Mouse (Mus musculus): ENCODE measurements around the gene Ncapd3. TPM values are rescaled to one million over a fixed set of nuclear protein-coding genes. Genes with fewer than 3 reads are reported as not detected.

The Ncapd3 gene
- total RNA-seq, 2 experiments from 2014 or later: 18.8 to 19.6 TPM

DNA sequence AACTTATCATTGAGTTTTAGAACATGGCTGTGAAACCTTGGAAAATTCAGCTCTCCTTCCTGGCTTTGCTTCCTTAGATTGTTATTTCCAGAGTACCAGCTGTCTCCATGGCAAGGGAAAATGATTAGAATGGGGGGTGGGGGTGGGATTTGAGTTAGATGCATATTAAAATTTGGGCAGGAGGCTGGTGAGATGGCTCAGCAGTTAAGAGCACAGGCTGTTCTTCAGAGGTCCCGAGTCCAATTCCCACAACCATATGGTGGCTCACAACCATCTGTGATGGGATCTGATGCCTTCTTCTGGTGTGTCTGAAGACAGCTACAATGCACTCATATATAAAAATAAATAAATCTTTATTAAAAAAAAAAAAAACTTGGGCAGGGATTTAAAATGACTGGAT lies 24.0 kb upstream of the Ncapd3 start:
- Histone ChIP-seq H3K27ac (peak overlapping the region; percentile 91), H3K4me3 (no peak overlapping the region)
- peak; percentile 67 to 83 for DNase-seq (ENCODE audit: low spot score in 2 of 2)
- TF ChIP-seq CTCF (conservative IDR thresholded peaks at IDR 0.05): no peak

DNA sequence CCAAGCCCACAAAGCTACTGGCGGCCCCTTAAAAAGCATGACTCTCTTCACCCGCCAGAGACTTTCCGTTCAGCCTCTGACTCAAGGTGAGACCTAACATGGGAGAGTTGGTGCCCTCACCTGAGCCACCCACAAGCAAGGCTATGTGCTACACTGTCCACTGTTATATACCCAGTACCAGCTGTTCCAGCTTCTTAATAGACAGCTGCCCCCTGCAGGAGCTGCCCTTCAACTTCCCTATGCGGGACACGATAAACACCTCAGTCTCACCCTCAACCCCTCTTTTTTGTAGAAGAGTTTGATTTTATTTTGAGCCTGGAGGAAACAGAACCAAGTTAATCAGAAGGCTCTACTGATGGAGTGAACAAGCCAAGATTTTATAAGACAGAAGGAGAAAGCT lies 23.1 kb upstream of the Ncapd3 start:
- H3K4me3 ChIP-seq: no peak overlapping the region
- peak; percentile 29; the same call in 1 of the 2 replicates for TF ChIP-seq CTCF (conservative IDR thresholded peaks at IDR 0.05)
- H3K27ac ChIP-seq: peak overlapping the region; percentile 91
- DNase-seq (ENCODE audit: low spot score in 2 of 2): no peak

DNA sequence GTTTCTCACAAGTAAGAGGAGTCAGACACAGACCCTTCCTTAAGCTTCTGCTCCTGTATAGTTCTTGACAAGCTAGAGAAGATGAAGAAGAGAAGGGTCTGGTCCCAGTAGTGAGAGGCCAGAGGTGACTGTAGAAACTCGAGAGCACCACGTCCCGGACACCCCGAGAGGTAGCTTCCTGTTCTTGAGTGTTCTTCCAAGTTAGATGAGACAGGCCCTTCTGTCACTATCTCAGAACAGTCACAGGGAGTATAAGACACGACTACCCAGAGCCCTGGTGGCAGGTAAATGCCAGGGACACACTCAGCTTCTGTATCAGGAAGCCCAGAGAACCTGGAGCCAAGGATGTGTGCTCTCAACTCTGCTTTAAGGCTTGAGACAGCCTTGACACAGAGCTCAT lies 20.7 kb upstream of the Ncapd3 start:
- H3K27ac ChIP-seq: peak overlapping the region; percentile 91; the same call in 1 of the 2 replicates
- no peak for TF ChIP-seq CTCF (conservative IDR thresholded peaks at IDR 0.05)
- no peak overlapping the region for H3K4me3 ChIP-seq
- DNase-seq (ENCODE audit: low spot score in 2 of 2): no peak

DNA sequence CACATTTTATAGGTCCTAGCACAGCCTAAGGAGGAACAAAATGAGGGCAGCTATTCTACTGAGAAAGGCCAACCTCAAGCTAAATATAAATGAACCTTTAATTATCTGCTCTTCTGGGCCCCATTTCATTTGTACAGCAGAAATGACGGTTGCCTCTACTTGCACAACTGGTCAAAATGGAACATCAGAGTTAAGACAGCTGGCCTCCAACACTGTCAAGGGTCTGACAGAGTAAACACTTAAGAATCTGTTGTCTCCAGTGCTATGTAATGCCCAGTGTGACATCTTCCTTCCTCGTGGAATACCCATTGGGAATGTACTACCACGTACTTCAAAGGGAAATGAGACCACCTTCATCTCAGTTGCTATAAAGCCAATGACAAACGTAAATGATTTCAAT lies 18.4 kb upstream of the Ncapd3 start:
- no peak for DNase-seq (ENCODE audit: low spot score in 2 of 2)
- H3K4me3 ChIP-seq: no peak overlapping the region
- no peak overlapping the region for H3K27ac ChIP-seq
- no peak for TF ChIP-seq CTCF (conservative IDR thresholded peaks at IDR 0.05)

DNA sequence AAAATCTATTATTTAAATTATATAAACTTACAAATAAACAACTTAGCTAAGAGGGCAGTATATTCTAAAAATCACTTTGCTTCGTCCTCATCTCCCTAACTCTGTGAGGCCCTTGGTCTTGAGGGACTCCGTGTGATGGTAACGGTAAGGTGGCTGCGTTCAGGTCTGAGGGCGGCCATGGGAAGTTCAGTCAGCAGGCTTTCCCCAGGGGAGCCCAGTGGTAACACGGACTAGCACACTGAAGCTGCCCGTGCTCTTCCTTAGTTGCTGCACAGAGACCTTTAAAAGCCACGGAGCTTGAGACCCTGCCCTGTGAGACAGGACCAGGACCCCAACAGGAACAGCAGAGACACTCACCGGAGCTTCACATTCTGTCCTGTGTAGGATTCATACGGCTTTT lies 11.0 kb upstream of the Ncapd3 start:
- DNase-seq (ENCODE audit: low spot score in 2 of 2): no peak
- no peak overlapping the region for H3K4me3 ChIP-seq
- no peak for TF ChIP-seq CTCF (conservative IDR thresholded peaks at IDR 0.05)
- H3K27ac ChIP-seq: no peak overlapping the region

DNA sequence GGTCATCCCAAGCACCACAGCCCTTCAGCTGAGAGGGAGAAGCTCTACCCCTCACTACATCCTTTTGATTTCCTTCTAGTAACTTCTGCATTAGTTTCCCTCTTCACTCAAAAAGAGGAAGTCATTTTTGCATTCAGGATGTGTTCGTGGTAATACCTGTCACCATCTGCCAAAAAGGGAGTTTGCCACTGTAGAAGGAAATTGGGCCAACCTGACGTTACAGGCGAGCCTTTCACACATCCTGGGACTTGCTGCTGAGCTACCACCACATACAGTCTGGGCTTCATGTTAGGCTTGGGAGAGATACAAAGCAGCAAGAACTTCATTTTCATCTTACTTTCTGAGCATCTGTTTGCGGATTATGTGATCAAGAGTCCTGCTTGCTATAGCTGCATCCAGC lies 6.3 kb upstream of the Ncapd3 start:
- Histone ChIP-seq H3K27ac (no peak overlapping the region), H3K4me3 (peak overlapping the region; percentile 13; the same call in 1 of the 2 replicates)
- DNase-seq (ENCODE audit: low spot score in 2 of 2): no peak
- no peak for TF ChIP-seq CTCF (conservative IDR thresholded peaks at IDR 0.05)

DNA sequence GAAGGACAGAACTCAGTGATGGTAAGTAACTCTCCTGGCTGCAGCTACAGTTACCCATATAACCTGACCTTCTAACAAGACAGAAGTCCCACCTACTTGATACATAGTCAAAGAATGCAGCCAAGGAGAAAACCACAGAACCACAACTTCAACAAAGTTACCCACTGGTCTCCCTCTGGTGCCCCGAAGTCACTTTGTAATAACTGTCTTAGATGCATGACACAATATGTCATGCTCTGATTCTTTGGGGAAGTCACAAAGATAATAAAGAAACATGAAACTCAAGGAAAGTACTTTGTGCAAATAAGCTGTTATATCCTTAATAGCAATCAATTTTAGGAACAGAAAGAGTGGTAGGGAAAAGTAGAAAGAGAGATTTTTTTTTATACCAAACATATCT lies 3.3 kb upstream of the Ncapd3 start:
- TF ChIP-seq CTCF (conservative IDR thresholded peaks at IDR 0.05): no peak
- Histone ChIP-seq H3K27ac (no peak overlapping the region), H3K4me3 (peak overlapping the region; percentile 100)
- no peak for DNase-seq (ENCODE audit: low spot score in 2 of 2)

DNA sequence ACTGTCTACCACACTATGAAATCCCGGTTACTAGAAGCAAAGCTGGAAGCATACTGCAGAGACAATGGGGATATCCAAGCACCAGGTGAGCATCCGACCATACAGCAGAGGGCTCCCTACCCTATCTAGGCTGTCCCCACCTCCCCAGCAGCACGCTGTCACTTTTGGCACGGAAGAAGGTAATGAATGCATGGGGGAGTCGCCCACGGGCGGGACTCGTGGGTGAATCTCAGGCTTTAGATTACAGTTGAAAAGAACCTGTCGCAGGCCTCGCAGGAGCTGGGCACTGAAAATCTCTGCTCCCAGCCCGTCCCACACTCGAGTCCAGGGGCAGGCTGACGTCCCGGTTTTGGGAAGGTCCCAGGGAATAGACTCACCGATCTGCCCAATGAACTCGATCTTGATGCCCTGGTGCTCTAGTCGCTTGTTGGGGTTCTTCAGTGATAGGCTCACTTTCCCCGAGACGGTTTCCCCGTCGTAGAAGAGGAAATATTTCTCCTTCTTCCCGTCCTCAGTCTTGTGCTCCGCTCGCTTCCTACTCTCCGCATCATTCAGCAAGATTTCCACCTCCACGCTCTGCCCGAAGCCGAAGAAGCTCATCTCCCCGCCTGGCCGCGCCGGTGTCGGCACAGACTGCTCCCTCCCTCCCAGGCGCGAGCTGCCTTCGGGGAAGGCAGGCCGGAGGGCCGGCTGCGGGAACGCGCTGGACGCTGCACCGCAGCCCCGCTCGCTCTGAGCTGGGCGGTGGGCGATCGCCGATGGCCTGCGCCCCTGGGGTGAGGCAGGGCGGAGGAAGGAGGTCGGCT lies 750 bp upstream of the Ncapd3 start:
- peak; percentile 53 for TF ChIP-seq CTCF (conservative IDR thresholded peaks at IDR 0.05)
- Histone ChIP-seq H3K27ac (peak overlapping the region; percentile 94), H3K4me3 (peak overlapping the region; percentile 100)
- peak; percentile 60 to 73 for DNase-seq (ENCODE audit: low spot score in 2 of 2)

DNA sequence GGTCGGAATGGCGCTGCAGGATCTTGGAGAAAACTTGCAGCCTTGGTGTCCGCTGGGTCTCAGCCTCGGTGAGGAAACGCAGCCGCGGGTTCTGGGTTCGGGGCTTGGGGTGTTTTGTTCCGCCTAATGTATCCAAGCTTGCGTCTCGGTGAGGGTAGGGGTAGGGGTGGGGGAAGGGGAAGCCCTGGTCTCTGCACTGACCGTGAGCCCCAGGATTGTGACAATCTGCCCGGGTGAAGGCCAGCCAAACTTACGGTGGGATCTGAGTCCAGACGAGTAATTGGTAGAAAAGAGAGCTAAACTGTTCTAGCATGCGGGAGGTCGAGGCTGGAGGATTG lies 757 bp downstream of the Ncapd3 start:
- peak overlapping the region; percentile 94 for H3K27ac ChIP-seq
- DNase-seq (ENCODE audit: low spot score in 2 of 2): no peak
- no peak for TF ChIP-seq CTCF (conservative IDR thresholded peaks at IDR 0.05)
- peak overlapping the region; percentile 100 for H3K4me3 ChIP-seq

DNA sequence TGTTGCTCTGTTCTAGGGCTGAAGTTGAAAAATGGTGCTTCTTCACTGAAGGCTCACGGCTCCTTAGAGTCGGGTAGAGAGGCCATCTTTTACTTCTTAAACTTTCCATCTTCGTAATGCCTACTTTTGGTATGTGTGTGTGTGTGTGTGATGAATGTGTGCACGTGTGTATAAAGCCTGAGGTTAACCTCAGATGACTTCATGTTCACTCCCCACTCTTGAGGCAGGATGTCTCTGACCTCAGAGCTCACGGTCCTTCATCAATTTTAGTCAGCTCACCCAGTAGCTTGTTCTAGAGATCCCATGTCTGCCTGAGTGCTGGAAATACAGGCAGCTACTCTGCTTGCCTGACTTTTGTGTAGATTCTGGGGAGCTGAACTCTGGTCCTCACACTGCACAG lies 13.9 kb downstream of the Ncapd3 start:
- no peak overlapping the region for H3K27ac ChIP-seq
- TF ChIP-seq CTCF (conservative IDR thresholded peaks at IDR 0.05): no peak
- no peak overlapping the region for H3K4me3 ChIP-seq
- no peak for DNase-seq (ENCODE audit: low spot score in 2 of 2)

DNA sequence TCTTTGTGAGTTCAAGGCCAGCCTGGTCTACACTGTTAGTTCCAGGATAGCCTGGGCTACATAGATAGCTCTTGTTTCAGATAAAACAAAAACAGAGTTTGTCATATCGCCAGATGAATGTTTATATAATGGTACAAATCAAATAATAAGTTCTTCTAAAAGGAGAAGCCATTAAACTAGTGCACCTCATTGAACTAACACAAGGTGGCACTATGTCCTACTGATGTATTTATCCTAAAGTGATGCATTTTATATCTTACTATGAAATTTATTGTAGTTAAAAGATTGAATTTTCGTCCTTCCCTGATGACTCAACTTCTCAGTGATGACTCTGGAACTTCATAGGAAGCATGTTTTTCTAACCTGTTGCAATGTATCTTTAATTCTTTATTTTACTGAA lies 19.5 kb downstream of the Ncapd3 start:
- H3K27ac ChIP-seq: no peak overlapping the region
- no peak overlapping the region for H3K4me3 ChIP-seq
- peak; percentile 77 for TF ChIP-seq CTCF (conservative IDR thresholded peaks at IDR 0.05)
- DNase-seq (ENCODE audit: low spot score in 2 of 2): no peak

DNA sequence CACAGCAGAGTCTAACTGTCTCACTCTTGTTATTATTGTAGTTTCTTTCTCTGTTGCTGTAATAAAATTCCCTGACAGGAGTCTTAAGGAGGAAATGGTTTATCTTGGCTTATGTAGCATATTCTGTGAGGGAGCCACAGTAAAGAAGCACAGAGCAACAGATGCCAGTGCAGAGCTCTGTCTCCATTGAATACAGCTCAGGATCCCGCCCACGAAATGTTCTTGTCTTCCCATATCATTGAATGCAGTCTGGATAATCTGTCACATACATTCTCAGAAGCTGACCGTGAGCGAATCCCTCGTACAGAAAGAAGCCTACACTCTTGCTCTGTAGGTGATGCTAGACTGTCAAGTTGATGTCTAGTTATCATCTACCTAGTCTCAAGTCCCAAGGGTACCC lies 28.4 kb downstream of the Ncapd3 start:
- DNase-seq (ENCODE audit: low spot score in 2 of 2): peak in 1 of 2 experiments; percentile 78
- peak overlapping the region; percentile 72 for H3K27ac ChIP-seq
- TF ChIP-seq CTCF (conservative IDR thresholded peaks at IDR 0.05): no peak

DNA sequence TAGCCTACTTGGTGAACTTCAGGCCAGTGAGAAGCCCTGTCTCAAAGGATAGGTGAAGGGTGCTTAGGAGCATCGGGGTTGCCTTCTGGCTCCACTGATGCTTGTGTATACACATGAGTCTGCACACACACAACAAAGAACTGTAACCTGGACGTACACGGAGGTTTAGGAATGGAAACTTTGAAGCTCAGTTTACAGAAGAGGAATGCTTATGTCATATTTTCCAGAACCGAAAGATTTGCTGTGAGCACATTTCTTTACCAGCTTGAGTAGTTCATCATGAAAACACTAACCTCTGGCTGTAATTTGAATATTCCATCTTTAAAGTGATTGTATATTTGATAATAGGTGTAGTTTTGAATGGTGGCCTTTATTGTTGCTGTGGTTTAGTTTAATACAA lies 40.9 kb downstream of the Ncapd3 start:
- DNase-seq (ENCODE audit: low spot score in 2 of 2): no peak
- TF ChIP-seq CTCF (conservative IDR thresholded peaks at IDR 0.05): no peak
- Histone ChIP-seq H3K27ac (no peak overlapping the region), H3K4me3 (no peak overlapping the region)

More for the DNA sequence above, 28.4 kb downstream of the Ncapd3 start:
- no peak overlapping the region for H3K4me3 ChIP-seq

DNA sequence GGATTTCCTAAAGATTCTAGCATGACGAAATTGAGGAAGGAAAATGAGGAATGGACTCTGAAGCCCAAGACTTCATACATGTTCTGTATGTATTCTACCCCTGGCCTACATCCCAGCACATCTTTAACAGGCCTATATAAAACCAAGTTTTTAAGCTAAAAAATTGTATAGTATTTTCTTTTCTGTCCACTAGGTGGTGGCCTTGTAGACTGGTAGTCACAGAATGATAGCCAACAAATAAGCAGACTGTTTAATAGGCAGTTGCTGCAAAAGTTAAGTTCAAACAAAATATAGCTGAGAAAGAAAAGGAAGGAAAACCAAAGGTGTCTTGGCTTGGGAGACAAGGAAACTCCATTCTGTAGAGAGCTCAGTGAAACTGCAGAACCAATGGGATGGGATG lies 44.7 kb downstream of the Ncapd3 start:
- peak; percentile 83 for TF ChIP-seq CTCF (conservative IDR thresholded peaks at IDR 0.05)
- Histone ChIP-seq H3K27ac (no peak overlapping the region), H3K4me3 (no peak overlapping the region)
- DNase-seq (ENCODE audit: low spot score in 2 of 2): no peak

All from layer of hippocampus, adult 2 months (tissue).